Comparison of ENCODE assay signal across 14 mouse cellular contexts in the genomic region with DNA sequence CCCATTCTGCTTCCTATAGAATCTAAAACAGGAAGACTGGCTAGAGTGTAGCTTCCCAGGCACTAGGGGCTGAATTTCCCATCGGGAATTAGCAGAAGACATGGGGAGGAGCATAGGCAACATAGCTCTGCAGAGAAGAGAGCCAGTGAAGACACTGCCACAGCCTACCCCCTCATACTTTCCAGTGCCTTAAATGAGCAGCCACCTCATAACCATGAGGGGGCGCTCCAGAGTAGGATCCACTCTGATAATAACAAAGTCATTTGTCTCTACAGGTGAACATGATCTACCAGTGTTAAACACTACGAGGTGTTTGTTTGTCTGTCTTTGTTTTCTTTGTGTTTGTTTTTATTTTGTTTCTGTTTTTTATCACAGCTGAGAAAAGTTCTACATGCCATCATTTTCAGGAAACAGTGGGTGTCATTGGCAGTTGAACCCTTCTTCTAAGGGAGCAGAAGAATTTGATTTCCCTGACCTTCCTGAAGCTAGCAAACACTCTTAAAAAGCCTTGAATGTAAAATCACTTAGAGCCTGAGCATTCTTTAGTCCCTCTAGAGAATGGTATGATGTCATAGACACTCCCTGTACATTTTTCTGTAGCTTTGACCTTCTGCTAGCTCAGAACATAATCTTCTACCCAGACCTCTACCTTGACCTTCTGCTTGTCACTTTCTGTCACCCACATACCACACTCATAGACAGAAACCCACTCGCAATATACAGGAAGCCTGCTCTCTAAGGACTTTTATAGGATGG.
DNase-seq lines count a peak whose midpoint lies in the region; ATAC-seq and TF ChIP-seq lines count a peak whose summit lies in the region.
"Had no signal": no experiment of that assay in that cellular context is flagged by ENCODE, and none has a peak within 500 bp of the region (broad histone marks: within the 10 kb centered on the region; RNA-seq: fewer than 3 reads in every experiment).

No protein-coding gene starts in this region.

- no peak overlapping the region for H3K4me3 ChIP-seq in kidney, postnatal 0 days (replicated peaks; ENCODE audit: low read depth, low read length)
- H3K4me3 ChIP-seq in kidney, embryonic 15.5 days (replicated peaks), result no peak overlapping the region
- no peak overlapping the region for H3K4me3 ChIP-seq in thymus, adult 2 months (ENCODE audit: control insufficient read depth, insufficient read depth, low read length)
- H3K4me3 ChIP-seq in stomach, postnatal 0 days (ENCODE audit: low read depth, low read length), result no peak overlapping the region
- H3K4me3 ChIP-seq: erythroblast, embryonic 14.5 days; liver, embryonic 13.5 days; midbrain, embryonic 10.5 days; neural tube, embryonic 13.5 days had no signal

- no peak for ATAC-seq in CD4-positive, CD25-positive, alpha-beta regulatory T cell, adult 4 months
- no peak for ATAC-seq in kidney, postnatal 0 days (replicated peaks; ENCODE audit: low FRiP score, low read depth)
- no peak for ATAC-seq in kidney, embryonic 15.5 days (replicated peaks; ENCODE audit: low FRiP score)
- ATAC-seq in stomach, postnatal 0 days (ENCODE audit: low FRiP score, low TSS enrichment), result no peak
- ATAC-seq: intestine, embryonic 16.5 days had no signal

- TF ChIP-seq POLR2A in thymus, adult 2 months (IDR thresholded peaks at IDR 0.05; ENCODE audit: control insufficient read depth, extremely low read depth, insufficient read depth, low read length, poor library complexity), result no peak

- no peaks in the 10 kb centered on the region for H3K27me3 ChIP-seq in kidney, postnatal 0 days (ENCODE audit: insufficient read depth, low read length)
- no peaks in the 10 kb centered on the region for H3K27me3 ChIP-seq in kidney, embryonic 15.5 days
- no peaks in the 10 kb centered on the region for H3K27me3 ChIP-seq in thymus, adult 2 months (ENCODE audit: control insufficient read depth, insufficient read depth, low read length)
- H3K27me3 ChIP-seq in stomach, postnatal 0 days (ENCODE audit: control insufficient read depth, insufficient read depth, low read length), result no peaks in the 10 kb centered on the region
- H3K27me3 ChIP-seq: liver, embryonic 13.5 days; neural tube, embryonic 13.5 days had no signal

- no peaks in the 10 kb centered on the region for H3K36me3 ChIP-seq in kidney, postnatal 0 days (ENCODE audit: insufficient read depth, low read length)
- H3K36me3 ChIP-seq in kidney, embryonic 15.5 days, result no peaks in the 10 kb centered on the region
- no peaks in the 10 kb centered on the region for H3K36me3 ChIP-seq in thymus, adult 2 months (ENCODE audit: control insufficient read depth, insufficient read depth, low read length)
- H3K36me3 ChIP-seq in stomach, postnatal 0 days (ENCODE audit: control insufficient read depth, insufficient read depth, low read length), result no peaks in the 10 kb centered on the region
- H3K36me3 ChIP-seq: liver, embryonic 13.5 days; midbrain, embryonic 10.5 days; neural tube, embryonic 13.5 days had no signal

- no peak for TF ChIP-seq EP300 in stomach, postnatal 0 days (optimal IDR thresholded peaks at IDR 0.05)

- H3K4me1 ChIP-seq in kidney, postnatal 0 days (replicated peaks; ENCODE audit: insufficient read depth, low read length), result no peaks in the 10 kb centered on the region
- no peaks in the 10 kb centered on the region for H3K4me1 ChIP-seq in kidney, embryonic 15.5 days
- H3K4me1 ChIP-seq in thymus, adult 2 months (replicated peaks; ENCODE audit: control insufficient read depth, insufficient read depth, low read length), result no peaks in the 10 kb centered on the region
- no peaks in the 10 kb centered on the region for H3K4me1 ChIP-seq in stomach, postnatal 0 days (replicated peaks; ENCODE audit: control insufficient read depth, insufficient read depth)
- H3K4me1 ChIP-seq: liver, embryonic 13.5 days; midbrain, embryonic 10.5 days; neural tube, embryonic 13.5 days had no signal

- no peak overlapping the region for H3K9ac ChIP-seq in kidney, postnatal 0 days (ENCODE audit: low read depth, low read length)
- no peak overlapping the region for H3K9ac ChIP-seq in kidney, embryonic 15.5 days
- no peak overlapping the region for H3K9ac ChIP-seq in stomach, postnatal 0 days (ENCODE audit: low read length)
- H3K9ac ChIP-seq: liver, embryonic 13.5 days; neural tube, embryonic 13.5 days had no signal

- peak; percentile 52 for TF ChIP-seq CTCF in kidney, postnatal 0 days (IDR thresholded peaks at IDR 0.05; ENCODE audit: low read depth)
- no peak for TF ChIP-seq CTCF in thymus, adult 2 months (IDR thresholded peaks at IDR 0.05; ENCODE audit: borderline replicate concordance, control insufficient read depth, extremely low read depth, insufficient read depth, low read length, poor library complexity)
- peak; percentile 52 for TF ChIP-seq CTCF in stomach, postnatal 0 days (IDR thresholded peaks at IDR 0.05; ENCODE audit: low read depth)

- no peak overlapping the region for H3K4me2 ChIP-seq in kidney, postnatal 0 days (ENCODE audit: low read length)
- H3K4me2 ChIP-seq in kidney, embryonic 15.5 days, result no peak overlapping the region
- no peak overlapping the region for H3K4me2 ChIP-seq in stomach, postnatal 0 days (replicated peaks; ENCODE audit: low read depth)
- H3K4me2 ChIP-seq: liver, embryonic 13.5 days; neural tube, embryonic 13.5 days had no signal

- no peaks in the 10 kb centered on the region for H3K9me3 ChIP-seq in kidney, postnatal 0 days (replicated peaks; ENCODE audit: low read length)
- H3K9me3 ChIP-seq in kidney, embryonic 15.5 days (replicated peaks), result no peaks in the 10 kb centered on the region
- no peaks in the 10 kb centered on the region for H3K9me3 ChIP-seq in stomach, postnatal 0 days (ENCODE audit: control insufficient read depth, low read length)
- H3K9me3 ChIP-seq: liver, embryonic 13.5 days; midbrain, embryonic 10.5 days; neural tube, embryonic 13.5 days had no signal

- intact Hi-C loops in heart, postnatal 10 days (cut with DNase I), result loop anchor here (5.0 kb wide), 1 partner anchor 136 kb away; no protein-coding TSS in a partner anchor

- 54% methylated on average over 4 of the region's 4 CpGs for WGBS in kidney, postnatal 0 days
- 45% methylated on average over 4 of the region's 4 CpGs for WGBS in kidney, embryonic 15.5 days
- WGBS in thymus, adult 2 months, result 43% methylated on average over 4 of the region's 4 CpGs
- WGBS in stomach, postnatal 0 days, result 56% methylated on average over 4 of the region's 4 CpGs

- H3K27ac ChIP-seq in kidney, postnatal 0 days, result no peak overlapping the region
- H3K27ac ChIP-seq in kidney, embryonic 15.5 days, result no peak overlapping the region
- H3K27ac ChIP-seq in thymus, adult 2 months (ENCODE audit: control insufficient read depth, insufficient read depth, low read length), result no peak overlapping the region
- H3K27ac ChIP-seq in stomach, postnatal 0 days (replicated peaks), result no peak overlapping the region
- H3K27ac ChIP-seq: liver, embryonic 13.5 days; midbrain, embryonic 10.5 days; neural tube, embryonic 13.5 days had no signal

- DNase-seq in CD4-positive, CD25-positive, alpha-beta regulatory T cell, adult 2 months (ENCODE audit: low read depth, low spot score), result peak; percentile 21
- peak; percentile 34 for DNase-seq in kidney, postnatal 0 days (ENCODE audit: low spot score)
- DNase-seq in thymus, adult 2 months, result peak; percentile 7
- DNase-seq in thymus, postnatal 36 days, result no peak
- no peak for DNase-seq in stomach, postnatal 0 days (ENCODE audit: low spot score)
- no peak for DNase-seq in heart, postnatal 10 days
- DNase-seq: cerebellum, postnatal 36 days; liver, embryonic 13.5 days had no signal

Comparison
In these comparisons a context has a peak if more than half of its experiments do, and no peak if none do; other contexts are left out.
1. DNase-seq: peak in CD4-positive, CD25-positive, alpha-beta regulatory T cell, adult 2 months (single experiment), kidney, postnatal 0 days (single experiment) and thymus, adult 2 months (single experiment); none in thymus, postnatal 36 days (0 of 2), stomach, postnatal 0 days (single experiment) and heart, postnatal 10 days (0 of 2).